In genomic region chr2:181157716-181158302, GRCm38 (mm10) we compare ENCODE assay signal across 11 mouse cellular contexts. TPM values are rescaled to one million over a fixed set of nuclear protein-coding genes. Genes with fewer than 3 reads are reported as not detected.
A peak's percentile ranks its signal among the peaks of the same experiment; 100 is the strongest.
DNase-seq lines count a peak whose midpoint lies in the region; ATAC-seq lines count a peak whose summit lies in the region.
"Had no signal": no experiment of that assay in that cellular context is flagged by ENCODE, and none has a peak within 500 bp of the region (broad histone marks: within the 10 kb centered on the region; RNA-seq: fewer than 3 reads in every experiment).

No protein-coding gene starts in this region.

- H3K4me1 ChIP-seq in heart, embryonic 10.5 days = peaks cover 45% of the 10 kb centered on the region
- H3K4me1 ChIP-seq in neural tube, embryonic 13.5 days (replicated peaks) = peaks cover 47% of the 10 kb centered on the region
- H3K4me1 ChIP-seq: liver, embryonic 12.5 days had no signal

- no peak overlapping the region for H3K9ac ChIP-seq in neural tube, embryonic 13.5 days
- H3K9ac ChIP-seq: liver, embryonic 12.5 days had no signal

- 0 out of 2 replicates have a peak, but pooled peaks cover 2% of the 10 kb centered on the region for H3K36me3 ChIP-seq in heart, embryonic 10.5 days
- H3K36me3 ChIP-seq in neural tube, embryonic 13.5 days = peaks cover 8% of the 10 kb centered on the region; the same call in 1 of the 2 replicates
- H3K36me3 ChIP-seq: liver, embryonic 12.5 days had no signal

- H3K27ac ChIP-seq in heart, embryonic 10.5 days = no peak overlapping the region
- H3K27ac ChIP-seq in neural tube, embryonic 13.5 days (replicated peaks) = peak overlapping the region; percentile 84
- H3K27ac ChIP-seq: liver, embryonic 12.5 days; stomach, postnatal 0 days had no signal

- no peak overlapping the region for H3K4me3 ChIP-seq in heart, embryonic 10.5 days
- no peak overlapping the region for H3K4me3 ChIP-seq in neural tube, embryonic 13.5 days
- H3K4me3 ChIP-seq: liver, embryonic 12.5 days had no signal

- 74% methylated on average over 6 of the region's 6 CpGs for WGBS in heart, embryonic 10.5 days
- WGBS in neural tube, embryonic 13.5 days = 82% methylated on average over 6 of the region's 6 CpGs

- H3K4me2 ChIP-seq in neural tube, embryonic 13.5 days = peak overlapping the region; percentile 66
- H3K4me2 ChIP-seq: liver, embryonic 12.5 days had no signal

- H3K27me3 ChIP-seq in heart, embryonic 10.5 days (ENCODE audit: insufficient read depth, poor library complexity, severe bottlenecking) = peaks cover 55% of the 10 kb centered on the region
- peaks cover 36% of the 10 kb centered on the region for H3K27me3 ChIP-seq in neural tube, embryonic 13.5 days

- no peak for ATAC-seq in neural tube, embryonic 13.5 days (ENCODE audit: low read depth)
- ATAC-seq: liver, embryonic 12.5 days had no signal

- DNase-seq in heart, adult 9 months (ENCODE audit: low spot score in 2 of 2) = peak; percentile 59 to 75
- no peak for DNase-seq in heart, embryonic 10.5 days (ENCODE audit: low spot score)
- DNase-seq in neural tube, embryonic 10.5 days (ENCODE audit: extremely low spot score, low spot score) = no peak
- DNase-seq in cerebellum, postnatal 36 days = peak; percentile 24 to 32
- DNase-seq in right cerebral cortex, postnatal 25 days = peak; percentile 15
- DNase-seq in lung, postnatal 4 days = no peak
- DNase-seq: lung, postnatal 36 days had no signal

- no peaks in the 10 kb centered on the region for H3K9me3 ChIP-seq in heart, embryonic 10.5 days
- H3K9me3 ChIP-seq in neural tube, embryonic 13.5 days = no peaks in the 10 kb centered on the region
- H3K9me3 ChIP-seq: liver, embryonic 12.5 days had no signal

RNA-seq across cellular contexts. Expression of gene Eef1a2, which starts 1.0 kb away (rescaled TPM):
- 0.95 and 2.6 TPM in 2 replicates for polyA plus RNA-seq in heart, embryonic 10.5 days (2016; fragmentation: Nextera tagmentation; extraction: Ambion mirVana)
- polyA plus RNA-seq in neural tube, embryonic 13.5 days (2015; fragmentation: Nextera tagmentation; extraction: Ambion mirVana) = 7.7 and 8.9 TPM in 2 replicates
- polyA plus RNA-seq: kidney, embryonic 14.5 days; liver, embryonic 12.5 days had no signal

RNA-seq across cellular contexts. Expression of gene Kcnq2, which starts 22.7 kb away (rescaled TPM):
- polyA plus RNA-seq in heart, embryonic 10.5 days (2016; fragmentation: Nextera tagmentation; extraction: Ambion mirVana) = 0.07 and 0.50 TPM in 2 replicates
- polyA plus RNA-seq in neural tube, embryonic 13.5 days (2015; fragmentation: Nextera tagmentation; extraction: Ambion mirVana) = 43.9 TPM in 2 replicates
- polyA plus RNA-seq: kidney, embryonic 14.5 days had no signal

RNA-seq across cellular contexts. Expression of gene Ppdpf, which starts 29.2 kb away (rescaled TPM):
- 172 and 240 TPM in 2 replicates for polyA plus RNA-seq in heart, embryonic 10.5 days (2016; fragmentation: Nextera tagmentation; extraction: Ambion mirVana)
- 331 and 431 TPM in 2 replicates for polyA plus RNA-seq in neural tube, embryonic 13.5 days (2015; fragmentation: Nextera tagmentation; extraction: Ambion mirVana)

RNA-seq across cellular contexts. Expression of gene Ptk6, which starts 44.8 kb away (rescaled TPM):
- polyA plus RNA-seq in heart, embryonic 10.5 days (2016; fragmentation: Nextera tagmentation; extraction: Ambion mirVana) = not detected in 2 replicates
- polyA plus RNA-seq in neural tube, embryonic 13.5 days (2015; fragmentation: Nextera tagmentation; extraction: Ambion mirVana) = not detected in 2 replicates
- polyA plus RNA-seq: kidney, embryonic 14.5 days had no signal

RNA-seq across cellular contexts. Expression of gene Srms, which starts 55.2 kb away (rescaled TPM):
- 0.11 and 0.79 TPM in 2 replicates for polyA plus RNA-seq in heart, embryonic 10.5 days (2016; fragmentation: Nextera tagmentation; extraction: Ambion mirVana)
- polyA plus RNA-seq in neural tube, embryonic 13.5 days (2015; fragmentation: Nextera tagmentation; extraction: Ambion mirVana) = 0.14 and 0.22 TPM in 2 replicates

Comparison
In these comparisons a context has a peak if more than half of its experiments do, and no peak if none do; other contexts are left out.
1. DNase-seq: peak in heart, adult 9 months (2 of 2), cerebellum, postnatal 36 days (2 of 2) and right cerebral cortex, postnatal 25 days (single experiment); none in heart, embryonic 10.5 days (single experiment), neural tube, embryonic 10.5 days (single experiment) and lung, postnatal 4 days (0 of 2).
2. RNA of gene Kcnq2, which starts 22.7 kb away (polyA plus RNA-seq): 43.9 TPM in neural tube, embryonic 13.5 days; 0.07 to 0.50 TPM in heart, embryonic 10.5 days; every median in the first group is over 10 times any median in the second.